Mouse (Mus musculus) lung, embryonic 14.5 days (tissue): ENCODE measurements at regions not wholly inside any gene's neighbourhood (a gene's known extent, or its start where the extent isn't known, plus 50 kb on each side); places are given as distances from the start of the nearest gene placed in this dataset.

Experiments used
- ATAC-seq: fragments of 200-750 bp; cut with Nextera tagmentation; 2 replicates; pipeline ENCODE4 v1.8.0; 2017; ENCODE audit warnings: mild to moderate bottlenecking, moderate TSS enrichment, moderate library complexity; ENCODE audit not compliant: insufficient read depth
- DNase-seq: peaks from one replicate; pipeline ENCODE4 v3.0.0-alpha.2; 2015
- H3K27ac ChIP-seq: fragments of 300-500 bp; sonication (generic); 2 replicates; pipeline ENCODE4 v1.5.1; 2014; ENCODE audit warnings: low read depth, mild to moderate bottlenecking, moderate library complexity
- H3K27me3 ChIP-seq: fragments of 300-500 bp; sonication (generic); 2 replicates; pipeline ENCODE4 v1.6.1; 2014; ENCODE audit warnings: low read length, control low read depth; ENCODE audit not compliant: insufficient read depth
- H3K36me3 ChIP-seq: fragments of 300-500 bp; sonication (generic); 2 replicates; pipeline ENCODE4 v1.6.1; 2014; ENCODE audit warnings: control low read depth; ENCODE audit not compliant: insufficient read depth
- H3K4me1 ChIP-seq: fragments of 300-500 bp; sonication (generic); 2 replicates; pipeline ENCODE4 v1.6.1; 2014; ENCODE audit warnings: antibody characterized with exemption, control low read depth; ENCODE audit not compliant: insufficient read depth
- H3K4me2 ChIP-seq: fragments of 300-500 bp; sonication (generic); 2 replicates; pipeline ENCODE4 v1.6.1; 2014; ENCODE audit warnings: mild to moderate bottlenecking
- H3K4me3 ChIP-seq: fragments of 300-500 bp; sonication (generic); 2 replicates; pipeline ENCODE4 v1.5.1; 2014; ENCODE audit warnings: low read depth, low read length
- H3K9ac ChIP-seq: fragments of 300-500 bp; sonication (generic); 2 replicates; pipeline ENCODE4 v1.6.1; 2014
- H3K9me3 ChIP-seq: fragments of 300-500 bp; sonication (generic); 2 replicates; pipeline ENCODE4 v1.6.1; 2016; ENCODE audit warnings: low read depth, low read length, control low read depth
- CTCF ChIP-seq: IDR thresholded peaks from 2 replicates; pipeline ENCODE4 v1.5.1; 2016; ENCODE audit warnings: antibody characterized with exemption, low read depth
- WGBS: fragments of 180-500 bp; shearing (Covaris S2); extraction: QIAGEN DNeasy Blood & Tissue Kit; methylation state at CpG from one replicate; pipeline ENCODE4 v1.1.7; 2014; 5-methylcytosine and 5-hydroxymethylcytosine counted together

GRCm38 (mm10) chr4:125266212-125266611 is 138.6 kb upstream of the Zc3h12a start:
- no peak overlapping the region for H3K27ac ChIP-seq
- H3K4me2 ChIP-seq, result no peak overlapping the region
- H3K36me3 ChIP-seq, result no peaks in the 10 kb centered on the region
- no peaks in the 10 kb centered on the region for H3K27me3 ChIP-seq
- no peak overlapping the region for H3K4me3 ChIP-seq
- no peak for DNase-seq
- TF ChIP-seq CTCF, result no peak
- no peaks in the 10 kb centered on the region for H3K4me1 ChIP-seq
- H3K9ac ChIP-seq, result no peak overlapping the region
- no peaks in the 10 kb centered on the region for H3K9me3 ChIP-seq
- ATAC-seq, result no peak
- 72% methylated on average over 1 of the region's 1 CpGs for WGBS

GRCm38 (mm10) chr4:125265575-125265974 is 137.9 kb upstream of the Zc3h12a start:
- WGBS, result 10% methylated on average over 5 of the region's 5 CpGs
- Histone ChIP-seq H3K27ac (no peak overlapping the region), H3K9ac (no peak overlapping the region), H3K4me2 (no peak overlapping the region), H3K36me3 (no peaks in the 10 kb centered on the region), H3K4me3 (no peak overlapping the region), H3K4me1 (no peaks in the 10 kb centered on the region), H3K27me3 (no peaks in the 10 kb centered on the region), H3K9me3 (no peaks in the 10 kb centered on the region)
- TF ChIP-seq CTCF, result peak; percentile 80
- peak; percentile 49 for DNase-seq
- no peak for ATAC-seq

GRCm38 (mm10) chr4:125265065-125265464 is 137.4 kb upstream of the Zc3h12a start:
- TF ChIP-seq CTCF, result no peak
- Histone ChIP-seq H3K4me3 (no peak overlapping the region), H3K4me1 (no peaks in the 10 kb centered on the region), H3K9me3 (no peaks in the 10 kb centered on the region), H3K27me3 (no peaks in the 10 kb centered on the region), H3K4me2 (no peak overlapping the region), H3K9ac (no peak overlapping the region), H3K27ac (no peak overlapping the region), H3K36me3 (no peaks in the 10 kb centered on the region)
- ATAC-seq (no peak), DNase-seq (no peak)
- 49% methylated on average over 7 of the region's 7 CpGs for WGBS

GRCm38 (mm10) chr4:125261547-125261946 is 133.9 kb upstream of the Zc3h12a start:
- H3K27ac ChIP-seq, result no peak overlapping the region
- H3K27me3 ChIP-seq, result no peaks in the 10 kb centered on the region
- no peaks in the 10 kb centered on the region for H3K9me3 ChIP-seq
- H3K4me2 ChIP-seq, result no peak overlapping the region
- H3K36me3 ChIP-seq, result no peaks in the 10 kb centered on the region
- no peak for TF ChIP-seq CTCF
- H3K4me1 ChIP-seq, result no peaks in the 10 kb centered on the region
- no peak for DNase-seq
- WGBS, result 51% methylated on average over 8 of the region's 8 CpGs
- no peak overlapping the region for H3K9ac ChIP-seq
- no peak overlapping the region for H3K4me3 ChIP-seq
- no peak for ATAC-seq

GRCm38 (mm10) chr4:125259306-125259705 is 131.7 kb upstream of the Zc3h12a start:
- Histone ChIP-seq H3K9ac (no peak overlapping the region), H3K9me3 (no peaks in the 10 kb centered on the region), H3K4me2 (no peak overlapping the region), H3K4me1 (no peaks in the 10 kb centered on the region), H3K4me3 (no peak overlapping the region), H3K36me3 (no peaks in the 10 kb centered on the region), H3K27me3 (no peaks in the 10 kb centered on the region), H3K27ac (no peak overlapping the region)
- ATAC-seq (no peak), DNase-seq (no peak)
- WGBS, result 41% methylated on average over 10 of the region's 10 CpGs
- no peak for TF ChIP-seq CTCF

GRCm38 (mm10) chr4:125257916-125258315 is 130.3 kb upstream of the Zc3h12a start:
- no peaks in the 10 kb centered on the region for H3K36me3 ChIP-seq
- no peaks in the 10 kb centered on the region for H3K4me1 ChIP-seq
- ATAC-seq (no peak), DNase-seq (no peak)
- H3K9me3 ChIP-seq, result no peaks in the 10 kb centered on the region
- no peak overlapping the region for H3K4me2 ChIP-seq
- H3K27me3 ChIP-seq, result no peaks in the 10 kb centered on the region
- no peak overlapping the region for H3K27ac ChIP-seq
- no peak for TF ChIP-seq CTCF
- H3K9ac ChIP-seq, result no peak overlapping the region
- H3K4me3 ChIP-seq, result no peak overlapping the region
- 60% methylated on average over 6 of the region's 6 CpGs for WGBS

- Histone ChIP-seq H3K9me3 (no peaks in the 10 kb centered on the region), H3K9ac (no peak overlapping the region), H3K27me3 (no peaks in the 10 kb centered on the region), H3K4me3 (no peak overlapping the region), H3K4me2 (no peak overlapping the region), H3K27ac (no peak overlapping the region), H3K36me3 (no peaks in the 10 kb centered on the region), H3K4me1 (no peaks in the 10 kb centered on the region)
- 74% methylated on average over 3 of the region's 3 CpGs for WGBS
- ATAC-seq (no peak), DNase-seq (no peak)
- no peak for TF ChIP-seq CTCF
Measured at GRCm38 (mm10) chr4:125253161-125253560, 125.5 kb upstream of the Zc3h12a start.

GRCm38 (mm10) chr4:125252228-125252627 is 124.6 kb upstream of the Zc3h12a start:
- DNase-seq (no peak), ATAC-seq (no peak)
- H3K4me1 ChIP-seq, result no peaks in the 10 kb centered on the region
- H3K27me3 ChIP-seq, result no peaks in the 10 kb centered on the region
- no peak overlapping the region for H3K27ac ChIP-seq
- no peaks in the 10 kb centered on the region for H3K9me3 ChIP-seq
- no peaks in the 10 kb centered on the region for H3K36me3 ChIP-seq
- no peak overlapping the region for H3K4me2 ChIP-seq
- H3K9ac ChIP-seq, result no peak overlapping the region
- H3K4me3 ChIP-seq, result no peak overlapping the region
- WGBS, result 62% methylated on average over 8 of the region's 8 CpGs
- TF ChIP-seq CTCF, result no peak
